Mouse (Mus musculus) ES-Bruce4 (cell line): ENCODE data around the gene Vpreb3. TPM values are rescaled to one million over a fixed set of nuclear protein-coding genes. Genes with fewer than 3 reads are reported as not detected.

ENCODE experiments used
- H3K27ac ChIP-seq: 2 replicates; pipeline ENCODE4 v1.5.1; 2012; ENCODE audit warnings: low read length, inconsistent platforms; ENCODE audit not compliant: insufficient read depth
- H3K27me3 ChIP-seq: 2 replicates; pipeline ENCODE4 v1.6.1; 2012; ENCODE audit warnings: mild to moderate bottlenecking, low read length, inconsistent platforms; ENCODE audit not compliant: control insufficient read depth, poor library complexity, insufficient read depth, severe bottlenecking
- H3K36me3 ChIP-seq: 2 replicates; pipeline ENCODE4 v1.6.1; 2012; ENCODE audit warnings: inconsistent platforms, mild to moderate bottlenecking, low read length, moderate library complexity; ENCODE audit not compliant: control insufficient read depth, poor library complexity, insufficient read depth, severe bottlenecking
- H3K4me1 ChIP-seq: one replicate; pipeline ENCODE4 v1.8.1; 2011; ENCODE audit warnings: low read length; ENCODE audit not compliant: control insufficient read depth, insufficient read depth
- H3K4me3 ChIP-seq: 2 replicates; pipeline ENCODE4 v1.5.1; 2011; ENCODE audit warnings: low read depth, mild to moderate bottlenecking, low read length
- H3K9ac ChIP-seq: 2 replicates; pipeline ENCODE4 v1.6.1; 2012; ENCODE audit warnings: low read depth, mild to moderate bottlenecking, inconsistent platforms; ENCODE audit not compliant: poor library complexity, severe bottlenecking
- H3K9me3 ChIP-seq: replicated peaks from 2 replicates; pipeline ENCODE4 v1.6.1; 2012; ENCODE audit warnings: mild to moderate bottlenecking, low read length, inconsistent platforms; ENCODE audit not compliant: control insufficient read depth, poor library complexity, insufficient read depth, severe bottlenecking
- CTCF ChIP-seq: IDR thresholded peaks from one replicate; pipeline ENCODE4 v1.8.1; 2011; ENCODE audit warnings: low read depth, low read length
- EP300 ChIP-seq: IDR thresholded peaks from 2 replicates; pipeline ENCODE4 v1.6.1; 2011; ENCODE audit warnings: low read depth, low read length; ENCODE audit not compliant: insufficient read depth
- POLR2A ChIP-seq: IDR thresholded peaks from one replicate; pipeline ENCODE4 v1.8.1; 2011; ENCODE audit warnings: low read length; ENCODE audit not compliant: insufficient read depth
- polyA plus RNA-seq: library from polyadenylated mRNA; stranded (reverse); fragments of >200 nt; gene quantifications from 2 replicates; pipeline ENCODE4 v1.2.4, GENCODE M21; 2011; ENCODE audit warnings: low read depth; ENCODE audit not compliant: missing spikeins, insufficient read depth, insufficient read length

The Vpreb3 gene
- polyA plus RNA-seq, 1 experiment: not detected

GRCm38 (mm10) chr10:75995463-75995862 lies 52.6 kb downstream of the Vpreb3 start:
- no peak overlapping the region for H3K4me3 ChIP-seq
- H3K36me3 ChIP-seq: no peaks in the 10 kb centered on the region
- no peak overlapping the region for H3K27ac ChIP-seq
- TF ChIP-seq CTCF: no peak
- TF ChIP-seq EP300: no peak
- TF ChIP-seq POLR2A: no peak
- H3K9me3 ChIP-seq: no peaks in the 10 kb centered on the region
- peaks cover 2% of the 10 kb centered on the region for H3K4me1 ChIP-seq
- H3K9ac ChIP-seq: no peak overlapping the region
- H3K27me3 ChIP-seq: no peaks in the 10 kb centered on the region

GRCm38 (mm10) chr10:75996315-75996714 lies 53.5 kb downstream of the Vpreb3 start:
- Histone ChIP-seq H3K27ac (no peak overlapping the region), H3K9ac (no peak overlapping the region), H3K27me3 (no peaks in the 10 kb centered on the region), H3K4me3 (no peak overlapping the region), H3K4me1 (peaks cover 2% of the 10 kb centered on the region), H3K9me3 (no peaks in the 10 kb centered on the region), H3K36me3 (no peaks in the 10 kb centered on the region)
- TF ChIP-seq EP300 (no peak), POLR2A (no peak), CTCF (no peak)

Other genes starting within 250 kb of the Vpreb3 start
- gene Cabin1, start 178.7 kb upstream of the Vpreb3 start, polyA plus RNA-seq: 35.6 and 41.5 TPM in 2 replicates
- gene Ddt, start 169.6 kb upstream of the Vpreb3 start, polyA plus RNA-seq: 99.5 and 108 TPM in 2 replicates
- not detected in 2 replicates for gene Gm20441, start 162.1 kb upstream of the Vpreb3 start, polyA plus RNA-seq
- 9.7 and 11.6 TPM in 2 replicates for gene Gstt3, start 161.6 kb upstream of the Vpreb3 start, polyA plus RNA-seq
- 8.9 and 9.5 TPM in 2 replicates for gene Gstt1, start 144.5 kb upstream of the Vpreb3 start, polyA plus RNA-seq
- gene Gstt4, start 120.5 kb upstream of the Vpreb3 start, polyA plus RNA-seq: not detected in 2 replicates
- gene Gstt2, start 105.6 kb upstream of the Vpreb3 start, polyA plus RNA-seq: 26.3 and 31.9 TPM in 2 replicates
- gene Mif, start 82.8 kb upstream of the Vpreb3 start, polyA plus RNA-seq: 1,651 and 1,929 TPM in 2 replicates
- 9.6 and 13.8 TPM in 2 replicates for gene Derl3, start 49.6 kb upstream of the Vpreb3 start, polyA plus RNA-seq
- 71.1 and 79.6 TPM in 2 replicates for gene Smarcb1, start 21.4 kb upstream of the Vpreb3 start, polyA plus RNA-seq
- gene Chchd10, start 9.9 kb upstream of the Vpreb3 start, polyA plus RNA-seq: 405 and 450 TPM in 2 replicates
- 23.1 and 27.9 TPM in 2 replicates for gene Mmp11, start 6.6 kb upstream of the Vpreb3 start, polyA plus RNA-seq
- gene Gm867, start 2.4 kb upstream of the Vpreb3 start, polyA plus RNA-seq: 0.66 and 0.91 TPM in 2 replicates
- 0.38 and 0.43 TPM in 2 replicates for gene Gm5134, start 11.5 kb downstream of the Vpreb3 start, polyA plus RNA-seq
- 59.7 and 63.2 TPM in 2 replicates for gene Zfp280b, start 89.6 kb downstream of the Vpreb3 start, polyA plus RNA-seq
- not detected in 2 replicates for gene Slc5a4b, start 167.9 kb downstream of the Vpreb3 start, polyA plus RNA-seq
- not detected in 2 replicates for gene Slc5a4a, start 204.4 kb downstream of the Vpreb3 start, polyA plus RNA-seq